Mouse (Mus musculus): Measurements from ENCODE around the gene Sept5.

The Sept5 gene

DNA sequence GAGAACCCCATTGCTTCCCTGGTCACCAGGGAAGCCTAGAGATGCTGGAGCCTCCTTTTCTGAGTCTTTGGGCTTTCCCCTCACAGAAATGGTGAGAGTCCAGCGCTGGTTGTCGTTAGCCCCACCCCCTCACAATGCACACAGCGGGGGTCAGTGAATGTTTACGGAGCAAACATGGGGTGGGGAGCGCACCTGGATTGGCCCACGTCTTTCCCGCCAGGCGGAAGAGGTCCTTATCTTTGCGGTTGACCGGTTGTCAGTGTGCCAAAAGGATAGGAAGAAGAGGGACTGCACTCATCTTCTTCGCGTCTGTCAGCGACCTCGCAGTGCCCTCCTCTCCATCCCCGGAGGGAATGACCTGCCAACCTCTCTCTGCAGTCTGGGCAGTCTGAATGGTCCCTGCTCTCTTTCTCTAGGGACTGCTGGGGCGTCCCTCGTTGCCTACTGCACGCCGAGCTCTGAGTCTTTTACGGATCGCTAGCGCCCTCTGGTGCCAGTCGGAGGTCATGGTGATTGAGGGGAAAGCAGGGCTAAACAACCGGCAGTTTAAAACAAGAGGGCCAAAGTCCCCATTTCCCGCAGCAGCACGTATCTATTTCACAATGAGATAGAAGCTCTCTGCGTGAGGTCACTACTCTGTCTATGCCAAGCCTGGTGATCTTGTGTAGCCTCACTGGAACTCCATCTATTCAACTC is 12.2 kb downstream of the Sept5 start:
- DNase-seq (ENCODE audit: low read depth, low spot score): no peak

DNA sequence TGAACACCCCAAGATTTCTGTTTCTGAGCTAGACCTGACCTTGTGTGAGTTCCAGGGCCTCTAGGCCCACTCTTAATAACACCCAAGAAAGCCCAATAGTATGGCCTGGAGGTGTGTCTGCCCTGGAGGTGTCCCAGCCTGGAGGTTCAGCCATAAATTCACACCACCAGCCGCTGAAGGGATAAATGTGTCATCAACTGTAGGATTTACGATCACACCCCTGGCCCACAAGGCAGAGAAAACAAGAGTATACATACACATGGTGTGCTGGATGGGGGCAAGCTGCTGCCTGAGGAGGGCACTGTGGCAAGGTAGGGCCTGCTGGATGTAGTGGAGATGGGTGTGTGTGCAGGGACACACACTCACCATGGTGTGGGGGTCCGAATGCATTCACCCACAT is 16.5 kb downstream of the Sept5 start:
- DNase-seq (ENCODE audit: low read depth, low spot score): no peak

DNA sequence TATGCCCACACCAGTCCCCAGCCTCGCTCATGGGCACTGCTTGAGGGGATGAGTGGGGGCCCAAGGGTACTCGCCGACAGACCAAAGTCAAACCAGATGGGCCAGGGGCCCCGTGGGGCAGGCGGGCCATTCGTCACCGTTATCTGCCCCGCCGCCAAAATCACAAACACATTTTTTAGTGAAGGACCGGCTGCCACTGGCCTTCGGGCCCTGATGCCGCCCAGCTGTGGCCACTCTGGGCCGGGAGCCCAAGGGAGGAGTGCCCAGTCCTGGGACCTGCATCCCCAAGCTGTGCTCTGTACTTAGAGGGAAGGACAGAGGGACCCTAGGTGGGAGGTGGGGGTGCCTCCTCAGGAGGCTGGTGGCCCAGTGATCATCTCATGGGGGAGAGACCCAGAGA is 18.0 kb downstream of the Sept5 start:
- no peak for DNase-seq (ENCODE audit: low read depth, low spot score)

DNA sequence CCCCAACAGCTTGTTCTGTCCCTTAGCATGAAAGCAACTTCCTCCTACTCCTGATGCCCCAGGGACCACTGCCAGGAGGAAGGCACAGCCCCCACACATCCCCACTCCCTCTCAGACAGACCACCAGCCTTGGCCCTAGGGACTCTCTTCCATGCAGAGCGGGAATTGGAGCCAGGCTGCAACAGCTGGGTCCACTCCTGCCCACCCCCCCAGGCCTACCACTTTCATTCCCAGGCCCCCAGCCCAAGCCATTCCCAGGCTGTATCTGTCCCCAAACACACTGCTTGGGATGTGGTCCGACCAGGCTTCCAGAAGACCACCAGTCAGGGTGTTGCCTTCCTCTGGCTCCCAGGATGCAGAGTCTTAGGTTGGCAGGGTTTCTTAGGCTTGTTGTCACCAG is 20.7 kb downstream of the Sept5 start:
- DNase-seq (ENCODE audit: low read depth, low spot score): no peak

DNA sequence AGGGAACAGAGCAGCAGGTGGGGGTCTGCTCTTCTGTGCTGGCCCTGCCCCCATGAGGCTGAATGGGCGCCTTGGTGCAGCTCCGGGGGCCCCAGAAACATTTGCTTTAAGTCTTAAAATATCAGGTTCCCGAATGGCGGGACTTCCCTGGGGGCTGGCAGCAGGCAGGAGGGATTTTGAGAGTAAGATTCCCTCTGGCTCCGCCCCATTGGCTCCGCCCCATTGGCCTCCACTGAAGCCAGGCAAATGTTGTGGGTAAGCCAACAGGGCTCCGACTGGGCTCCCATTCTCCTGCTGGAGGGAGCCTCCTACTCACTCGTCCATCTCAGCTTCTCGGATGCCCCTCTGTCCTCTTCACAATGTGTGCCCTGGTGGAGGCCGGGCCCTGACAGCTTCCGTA is 21.5 kb downstream of the Sept5 start:
- DNase-seq (ENCODE audit: low read depth, low spot score): no peak

DNA sequence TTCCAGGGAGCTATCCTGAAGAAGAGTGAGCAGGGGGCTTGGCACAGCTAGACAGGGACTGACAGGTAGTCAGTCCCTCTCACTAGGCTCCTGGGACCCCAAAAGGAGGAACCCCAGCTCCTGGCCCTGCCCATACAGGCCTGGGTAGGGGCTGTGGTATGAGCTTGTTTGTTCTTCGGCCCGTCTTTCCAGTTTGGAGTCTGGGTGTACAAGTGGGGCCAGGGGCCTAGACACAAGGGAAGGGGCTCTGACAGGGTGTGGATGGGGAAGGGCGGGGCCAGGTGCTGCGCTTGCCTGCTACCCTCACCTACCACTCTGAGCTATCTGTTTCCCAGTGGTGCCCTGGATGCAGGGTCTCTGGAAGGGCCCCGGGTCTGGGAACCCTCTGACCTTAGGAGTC is 24.0 kb downstream of the Sept5 start:
- no peak for DNase-seq (ENCODE audit: low read depth, low spot score)

DNA sequence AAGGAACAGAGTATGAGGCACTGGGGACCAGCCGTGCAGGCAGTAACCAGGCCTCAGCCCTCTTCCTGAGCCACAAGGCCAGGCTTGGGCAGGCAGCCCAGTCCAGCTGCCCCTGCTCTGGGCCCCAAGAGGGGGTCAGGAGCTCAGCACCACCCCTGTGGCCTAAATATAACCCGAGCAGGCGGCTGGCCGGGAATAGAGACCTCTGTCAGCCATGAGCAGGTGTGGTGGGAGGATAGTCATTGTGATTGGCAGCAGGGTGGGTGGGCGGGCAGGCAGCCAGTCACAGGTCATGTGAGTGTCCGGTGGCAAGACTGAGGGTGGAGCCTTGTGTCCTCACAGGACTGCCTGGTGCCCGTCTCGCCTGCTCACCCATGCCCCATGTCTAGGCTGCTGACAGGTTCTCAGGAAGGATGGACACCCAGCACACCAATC is 25.5 kb downstream of the Sept5 start:
- DNase-seq (ENCODE audit: low read depth, low spot score): no peak

DNA sequence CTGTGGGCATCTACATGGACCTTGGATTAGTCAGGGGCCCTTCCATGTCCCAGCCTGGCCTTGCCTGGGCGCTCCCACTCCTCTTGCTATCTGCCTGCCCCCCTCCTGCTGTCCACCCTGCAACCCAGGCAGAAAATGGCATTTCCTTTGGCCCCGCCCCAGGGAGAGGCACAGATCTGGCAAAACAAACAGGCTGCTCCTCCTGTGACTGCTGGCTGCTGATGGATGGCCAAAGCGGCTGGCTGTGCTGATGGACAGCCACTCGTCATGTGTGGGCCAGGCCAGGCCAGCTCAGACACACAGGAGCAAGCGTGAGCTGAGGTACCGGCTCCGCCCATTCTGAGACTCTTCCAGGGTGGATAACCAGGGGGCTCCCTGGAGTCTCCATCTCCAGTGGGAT is 28.3 kb downstream of the Sept5 start:
- DNase-seq (ENCODE audit: low read depth, low spot score): no peak

DNA sequence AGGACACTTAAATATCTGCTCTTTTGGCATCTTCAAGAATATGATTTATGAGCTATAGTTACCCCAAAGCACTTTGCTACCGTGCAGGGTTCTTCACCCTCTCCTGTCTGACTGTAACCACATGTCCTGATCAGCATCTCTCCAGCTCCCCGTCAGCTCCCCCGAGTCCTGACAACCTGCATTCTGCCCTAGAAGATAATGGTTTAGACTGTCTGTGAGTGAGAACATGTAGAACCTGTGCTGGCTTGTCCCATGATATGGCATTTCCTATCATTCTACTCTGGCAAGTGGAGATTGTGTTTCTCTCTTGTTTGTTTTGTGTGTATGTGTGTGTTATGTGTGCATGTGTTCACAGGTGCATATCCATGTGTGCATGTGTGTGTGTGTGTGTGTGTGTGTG is 31.7 kb downstream of the Sept5 start:
- no peak for DNase-seq (ENCODE audit: low read depth, low spot score)

DNA sequence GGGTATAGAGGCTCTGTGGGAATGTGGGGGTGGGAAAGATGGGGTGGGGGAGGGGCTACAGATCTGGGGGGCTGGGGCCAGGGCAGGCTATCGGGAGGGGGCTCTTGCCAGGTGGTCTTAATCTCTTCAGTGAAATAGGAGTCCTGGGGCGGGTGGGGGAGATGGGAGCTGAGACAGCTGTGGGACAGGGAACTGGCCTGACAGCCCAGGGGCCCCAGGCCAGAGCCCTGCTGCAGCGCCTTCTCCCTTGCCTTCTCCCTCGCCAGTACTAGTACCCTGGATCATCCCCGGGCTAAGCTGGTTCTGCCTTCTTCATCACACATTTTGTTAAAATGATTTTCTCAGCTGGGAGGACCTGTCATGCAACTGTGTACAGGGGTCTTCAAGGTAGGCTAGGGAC is 33.5 kb downstream of the Sept5 start:
- no peak for DNase-seq (ENCODE audit: low read depth, low spot score)

DNA sequence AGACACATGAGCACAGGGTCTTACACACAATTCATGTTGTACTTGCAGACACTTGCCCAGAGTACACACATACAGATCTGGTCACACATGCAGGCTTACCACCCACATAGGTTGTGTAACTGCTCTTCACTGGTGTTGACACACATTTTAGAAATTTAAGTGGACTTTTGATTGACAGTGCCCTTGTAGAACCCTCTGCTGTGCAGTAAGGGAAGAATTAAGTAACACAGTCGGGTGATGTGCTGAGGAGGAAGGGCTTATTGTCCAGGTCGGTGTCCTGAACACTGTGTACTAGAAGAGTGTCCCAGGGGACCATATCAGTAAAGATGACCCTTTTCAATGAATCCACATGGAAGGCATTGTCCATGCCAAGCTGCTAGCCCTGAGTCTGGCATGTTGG is 35.8 kb downstream of the Sept5 start:
- DNase-seq (ENCODE audit: low read depth, low spot score): no peak

DNA sequence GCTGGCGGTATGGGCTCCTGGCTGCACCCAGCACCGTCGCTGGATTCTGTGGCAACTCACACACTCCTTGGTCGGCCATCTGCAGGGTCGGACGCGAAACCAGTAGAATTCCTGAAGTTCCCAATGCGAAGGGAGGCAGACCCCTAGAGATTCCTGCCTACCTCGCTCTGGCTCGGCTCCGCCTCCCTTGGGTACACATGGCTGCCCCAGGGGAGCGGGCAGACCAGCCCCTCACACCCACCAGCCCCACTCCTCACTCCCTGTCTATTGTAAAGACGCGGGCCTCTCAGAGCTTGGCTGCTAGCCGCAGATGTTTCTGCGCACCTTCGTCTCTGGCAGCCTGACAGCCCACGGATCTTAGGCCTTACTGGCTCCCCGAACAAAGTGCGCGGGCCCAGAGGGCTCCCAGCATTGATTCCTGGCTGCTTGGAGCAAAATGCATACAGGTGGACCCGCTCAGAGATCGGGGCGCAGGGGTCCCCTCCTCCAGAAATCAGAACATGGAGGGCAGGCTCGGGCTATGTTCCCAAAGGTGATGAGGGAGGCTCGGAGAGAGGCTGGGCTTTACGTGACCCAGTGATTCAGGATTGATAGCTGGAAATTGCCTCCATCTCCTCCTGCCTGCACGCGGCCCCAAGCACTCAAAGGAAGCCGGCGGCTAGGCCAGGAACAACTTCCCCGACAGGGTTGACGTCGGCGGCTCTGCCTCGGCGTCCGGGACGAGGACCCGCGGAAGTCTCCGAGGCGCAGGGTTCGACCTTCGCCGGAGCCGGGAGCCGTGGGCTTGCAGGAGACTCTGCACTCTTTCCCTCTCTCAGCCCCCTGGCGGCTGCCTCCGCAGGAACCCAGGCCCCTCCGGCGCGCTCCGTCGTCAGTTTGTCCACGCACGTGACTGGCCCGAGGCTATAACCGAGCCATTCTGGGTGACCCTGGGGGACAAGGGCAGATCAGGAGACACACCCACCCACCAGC is 38.4 kb downstream of the Sept5 start:
- no peak for DNase-seq (ENCODE audit: low read depth, low spot score)

DNA sequence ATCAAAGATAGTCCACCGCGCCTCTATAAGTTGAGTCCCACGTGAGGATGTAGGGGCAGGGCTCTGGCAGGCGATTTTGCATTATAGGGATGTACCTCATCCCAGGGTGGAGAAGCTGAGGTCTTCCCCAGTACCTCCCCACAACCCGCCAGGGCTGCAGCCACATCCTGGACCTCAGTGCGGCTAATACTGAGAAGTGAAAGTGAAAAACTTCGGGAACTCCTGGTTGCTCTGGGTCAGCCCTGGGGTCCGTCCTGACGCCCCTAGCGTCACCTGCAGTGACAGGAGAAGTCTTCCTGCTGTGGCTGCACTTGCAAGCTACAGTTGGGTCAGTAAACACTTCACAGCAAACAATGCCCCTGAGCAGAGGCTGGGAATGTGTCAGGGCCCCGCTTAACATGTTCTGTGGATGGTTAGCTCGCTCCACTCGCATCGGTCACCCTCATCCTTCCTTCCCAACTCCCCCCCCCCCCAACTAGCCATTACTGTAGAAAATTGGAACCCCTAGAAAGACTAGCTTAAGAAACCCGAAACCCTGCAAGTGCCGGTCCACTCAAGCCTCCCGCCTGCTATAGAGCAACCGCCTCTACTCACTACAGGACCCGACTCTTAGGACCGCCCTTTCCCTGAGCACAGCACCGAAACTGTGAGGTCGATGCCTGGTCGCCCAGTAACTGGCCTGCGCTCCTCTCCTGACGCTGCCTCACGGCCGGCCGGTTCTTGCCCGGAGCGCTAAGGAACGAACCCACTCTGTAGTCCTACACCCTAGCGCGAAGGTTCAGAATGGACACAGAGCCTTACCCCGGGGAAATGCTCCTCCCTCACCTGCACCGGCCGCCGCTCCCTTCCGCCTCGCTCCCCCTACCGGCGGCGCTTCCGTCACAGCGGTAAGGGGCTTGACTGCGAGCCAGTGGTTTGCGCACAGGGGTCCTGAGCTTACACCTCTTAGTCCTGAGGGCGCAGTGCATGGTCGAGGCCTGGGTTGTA is 39.7 kb downstream of the Sept5 start, which contains the start of gene Tbx1:
Gene Tbx1 (minus strand): TSS at position 868 of the 987 bp plus-strand sequence.
- no peak for DNase-seq (ENCODE audit: low read depth, low spot score)

DNA sequence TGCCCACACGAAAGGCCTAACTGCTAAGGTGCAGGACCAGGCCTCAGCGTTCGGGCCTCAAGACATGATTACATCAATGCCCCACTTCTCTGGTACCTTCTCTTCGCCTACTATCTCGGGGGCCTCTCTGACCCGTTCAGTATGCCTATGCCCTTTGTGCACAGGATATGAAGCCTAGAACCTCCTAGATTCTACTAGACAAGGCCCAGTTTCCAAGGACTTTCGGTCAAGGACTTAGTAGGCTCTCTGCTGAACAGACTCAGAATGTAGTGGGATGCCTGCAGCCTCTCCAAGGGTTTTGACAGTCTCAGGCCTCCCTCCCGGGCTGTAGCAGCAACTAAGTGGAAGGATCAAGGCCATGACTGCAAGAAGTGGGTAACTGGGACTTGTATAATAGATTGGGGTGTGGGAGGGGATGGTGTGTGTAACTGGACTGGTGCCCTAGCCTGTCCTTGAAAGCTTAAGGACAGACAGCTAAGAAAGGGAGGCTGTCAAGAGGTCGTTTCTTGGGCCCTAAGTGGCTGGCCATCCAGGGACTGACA is 40.6 kb downstream of the Sept5 start:
- no peak for DNase-seq (ENCODE audit: low read depth, low spot score)

DNA sequence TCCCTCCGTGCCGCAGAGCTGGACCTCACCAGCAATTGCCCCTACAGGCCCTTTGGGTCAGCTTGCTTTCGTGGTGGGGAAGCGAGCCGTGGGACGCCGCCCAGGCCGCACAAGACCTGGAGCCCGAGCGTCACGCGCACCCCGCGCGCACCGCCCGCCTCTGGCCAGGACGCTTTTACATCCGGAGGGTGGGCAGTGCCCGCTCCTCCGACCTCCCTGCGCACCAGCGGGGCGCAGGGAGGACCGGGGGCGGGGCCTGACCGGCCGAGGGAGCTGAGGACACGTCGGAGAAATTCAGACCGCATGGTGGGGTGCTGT is 41.1 kb downstream of the Sept5 start:
- no peak for DNase-seq (ENCODE audit: low read depth, low spot score)

DNA sequence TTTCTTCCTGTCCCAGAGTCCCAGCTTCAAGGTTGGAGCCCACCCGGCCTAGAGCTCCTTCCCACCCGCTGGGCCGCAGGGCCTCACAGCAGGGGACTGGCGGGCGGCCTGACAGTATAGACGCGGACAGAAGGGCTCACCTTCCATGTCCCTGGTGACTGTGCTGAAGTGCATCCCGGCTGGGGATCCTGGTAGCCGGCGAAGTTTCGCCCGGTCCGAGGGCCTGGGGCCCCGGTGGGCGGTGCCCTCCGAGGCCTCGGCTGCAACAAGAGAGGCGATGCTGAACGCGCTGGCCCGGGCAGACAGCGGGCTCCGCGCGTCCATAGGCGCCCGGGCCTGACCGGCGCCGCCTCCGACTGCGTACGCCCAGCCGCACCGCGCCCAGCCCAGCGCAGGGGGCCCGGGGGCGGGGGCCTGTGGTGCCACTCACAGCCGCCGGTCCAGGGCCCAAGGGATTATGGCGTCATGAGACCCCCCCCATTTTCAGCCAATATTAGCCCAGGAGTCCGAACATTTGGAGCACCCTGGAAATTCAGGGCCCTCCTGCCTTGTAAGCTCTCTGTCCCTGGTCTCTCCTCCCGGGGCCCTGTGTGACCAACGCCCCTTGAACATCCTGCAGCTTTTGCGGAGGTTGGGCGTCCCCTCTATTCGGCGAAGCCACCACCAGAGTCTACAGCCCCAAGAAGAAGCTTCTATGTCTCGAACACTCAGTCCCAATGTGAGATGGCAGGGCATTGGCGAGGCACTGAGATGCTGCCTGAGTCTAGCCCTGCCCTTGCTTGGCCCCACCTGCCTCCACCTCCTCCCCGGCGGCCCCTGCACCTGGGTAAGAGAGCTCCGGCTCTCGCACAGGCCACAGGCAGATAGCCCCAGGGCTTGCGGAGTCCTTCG is 41.7 kb downstream of the Sept5 start:
- no peak for DNase-seq (ENCODE audit: low read depth, low spot score)

DNA sequence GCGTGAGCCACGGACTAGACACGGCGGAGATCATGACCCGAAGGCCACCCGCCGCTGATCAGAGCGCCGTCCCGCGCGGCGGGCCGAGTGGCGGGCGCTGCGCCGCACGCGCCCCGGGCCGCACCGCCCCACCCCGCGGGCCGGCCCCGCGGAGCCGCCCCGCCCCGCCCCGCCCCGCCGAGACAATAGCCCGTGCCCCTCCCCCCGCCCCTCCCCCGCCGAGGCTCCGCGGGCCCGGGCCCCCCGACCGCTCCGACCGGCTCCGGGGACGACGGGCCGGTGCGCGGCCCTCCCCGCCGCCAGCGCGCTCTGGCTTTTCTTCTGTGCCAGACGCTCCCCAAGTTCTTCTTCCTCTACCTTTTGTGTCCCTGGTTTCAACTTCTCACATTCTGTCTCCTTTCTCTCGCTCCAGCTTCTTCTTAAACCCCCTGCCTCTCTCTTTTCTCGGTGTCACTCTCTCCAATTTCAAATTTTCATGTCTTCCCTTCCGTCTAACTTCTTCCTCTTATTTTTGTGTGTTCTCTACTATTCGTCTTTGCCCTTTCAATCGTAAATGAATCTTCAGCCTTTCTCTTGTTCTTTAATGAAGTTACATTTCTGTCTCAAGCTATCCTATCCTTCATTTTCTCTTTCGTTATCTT is 42.7 kb downstream of the Sept5 start:
- DNase-seq (ENCODE audit: low read depth, low spot score): no peak

DNA sequence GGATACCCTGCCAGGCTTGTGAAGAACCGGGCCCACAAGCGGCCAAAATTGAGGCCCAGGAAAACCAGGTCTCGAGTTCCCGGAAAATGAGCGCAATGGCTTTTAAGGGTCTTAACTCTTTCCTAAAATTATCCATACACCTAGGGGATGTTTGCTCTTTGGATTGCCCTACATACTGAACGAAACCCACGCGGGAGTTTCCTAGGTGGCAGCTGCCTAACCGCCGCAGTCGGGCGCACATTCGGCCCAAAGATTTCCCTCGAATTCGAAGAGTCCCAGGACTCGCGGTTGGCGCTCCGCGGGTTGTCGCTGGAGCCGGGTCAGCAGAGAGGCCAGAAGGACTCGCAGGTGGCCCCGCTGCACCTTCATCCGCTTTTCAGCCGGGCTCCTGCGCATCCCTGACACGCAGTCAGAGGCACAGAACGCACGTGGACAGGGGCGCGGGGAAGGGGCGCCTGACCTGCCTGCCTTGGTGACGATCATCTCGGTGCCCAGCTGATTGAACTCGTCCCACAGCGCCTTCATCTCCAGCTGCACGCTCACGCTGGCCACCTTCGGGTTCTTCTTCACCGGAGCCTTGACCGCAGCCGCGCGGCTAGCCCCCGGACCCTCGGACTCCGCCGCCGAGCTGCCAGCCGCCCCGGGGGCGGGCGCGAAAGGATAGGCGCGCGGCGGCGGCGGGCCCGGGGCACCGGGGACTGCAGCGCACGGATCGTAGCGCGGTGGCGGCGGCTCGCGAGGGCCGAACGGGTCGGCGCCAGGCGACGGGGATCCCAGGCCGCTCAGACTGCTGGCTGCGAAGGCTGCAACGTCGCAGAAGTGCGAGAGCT is 43.5 kb downstream of the Sept5 start:
- no peak for DNase-seq (ENCODE audit: low read depth, low spot score)

DNA sequence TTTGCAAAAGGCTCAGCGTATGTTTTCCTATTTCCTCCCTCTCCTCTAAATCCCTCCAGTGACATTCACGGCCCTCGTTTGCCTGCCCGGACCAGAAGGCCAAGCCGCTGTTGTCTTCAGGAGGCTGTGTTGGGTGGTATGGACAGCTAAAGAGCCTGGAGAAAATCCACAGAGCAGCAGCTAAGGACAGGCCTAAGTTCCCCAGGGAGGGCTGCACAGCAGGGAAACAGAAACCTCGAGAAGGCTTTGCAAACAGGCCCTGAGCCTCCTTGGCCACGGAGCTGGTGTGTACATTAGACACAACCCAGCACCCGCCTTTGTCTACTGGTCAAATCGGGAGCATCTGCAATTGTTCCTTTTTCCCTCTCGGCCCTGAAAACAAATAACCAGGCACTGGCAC is 44.1 kb downstream of the Sept5 start:
- no peak for DNase-seq (ENCODE audit: low read depth, low spot score)
